Mouse (Mus musculus) midbrain, embryonic 16.5 days (tissue): ENCODE measurements around the gene Gpc1. TPM values are rescaled to one million over a fixed set of nuclear protein-coding genes. Genes with fewer than 3 reads are reported as not detected.

Experiments used
- ATAC-seq: fragments of 200-750 bp; cut with Nextera tagmentation; 2 replicates; pipeline ENCODE4 v1.8.0; 2017; ENCODE audit warnings: moderate TSS enrichment
- H3K27ac ChIP-seq: fragments of 300-500 bp; sonication (generic); 2 replicates; pipeline ENCODE4 v1.5.1; 2014; ENCODE audit warnings: mild to moderate bottlenecking, low read length, mixed read lengths
- H3K27me3 ChIP-seq: fragments of 300-500 bp; sonication (generic); 2 replicates; pipeline ENCODE4 v1.6.1; 2014; ENCODE audit warnings: low read depth, low read length, mixed read lengths; ENCODE audit not compliant: control insufficient read depth, insufficient read depth
- H3K36me3 ChIP-seq: fragments of 300-500 bp; sonication (generic); 2 replicates; pipeline ENCODE4 v1.6.1; 2014; ENCODE audit warnings: mild to moderate bottlenecking, low read length, moderate library complexity, mixed read lengths; ENCODE audit not compliant: control insufficient read depth, insufficient read depth
- H3K4me1 ChIP-seq: fragments of 300-500 bp; sonication (generic); 2 replicates; pipeline ENCODE4 v1.6.1; 2014; ENCODE audit warnings: mild to moderate bottlenecking, low read length, mixed read lengths; ENCODE audit not compliant: control insufficient read depth, insufficient read depth
- H3K4me2 ChIP-seq: fragments of 300-500 bp; sonication (generic); 2 replicates; pipeline ENCODE4 v1.6.1; 2014; ENCODE audit warnings: mild to moderate bottlenecking, low read length, mixed read lengths
- H3K4me3 ChIP-seq: fragments of 300-500 bp; sonication (generic); 2 replicates; pipeline ENCODE4 v1.5.1; 2014; ENCODE audit warnings: low read depth, mild to moderate bottlenecking, low read length, moderate library complexity, mixed read lengths
- H3K9ac ChIP-seq: fragments of 300-500 bp; sonication (generic); 2 replicates; pipeline ENCODE4 v1.6.1; 2014; ENCODE audit warnings: low read depth, low read length, mixed read lengths
- H3K9me3 ChIP-seq: fragments of 300-500 bp; sonication (generic); replicated peaks from 2 replicates; pipeline ENCODE4 v1.6.1; 2014; ENCODE audit warnings: mild to moderate bottlenecking, low read length, mixed read lengths; ENCODE audit not compliant: control insufficient read depth, poor library complexity, severe bottlenecking
- WGBS: fragments of 180-500 bp; shearing (Covaris S2); extraction: QIAGEN DNeasy Blood & Tissue Kit; methylation state at CpG from one replicate; pipeline ENCODE4 v1.1.7; 2014; 5-methylcytosine and 5-hydroxymethylcytosine counted together
- polyA plus RNA-seq: library from polyadenylated mRNA; unstranded; fragments of >200 nt; fragmentation: Nextera tagmentation; extraction: Ambion mirVana; gene quantifications from 2 replicates; pipeline ENCODE4 v1.2.1, GENCODE M21; 2015

Gpc1 gene
- polyA plus RNA-seq, 1 experiment from 2014 or later: 54.6 TPM

DNA sequence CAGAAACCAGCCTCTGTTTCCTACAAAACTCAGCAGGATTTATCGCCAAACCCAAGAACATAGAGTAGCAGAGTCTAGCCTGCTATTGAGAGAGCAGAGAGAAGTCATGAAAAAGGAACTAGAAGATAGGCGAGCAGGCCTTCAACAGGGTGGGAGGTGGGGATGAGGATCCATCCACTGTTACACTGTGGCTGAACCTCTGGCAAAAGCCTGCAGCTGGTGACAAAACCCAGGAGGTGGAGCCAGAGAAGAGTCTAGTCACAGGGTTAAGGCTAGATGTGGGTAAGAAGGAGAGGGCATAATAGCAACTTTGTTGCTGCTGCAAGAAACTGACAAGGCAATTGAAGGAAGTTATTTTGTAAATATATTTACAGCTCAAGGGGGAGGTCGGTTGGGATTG, 10.0 kb downstream of the Gpc1 start:
- no peak for ATAC-seq
- H3K36me3 ChIP-seq: peaks cover 2% of the 10 kb centered on the region; the same call in 1 of the 2 replicates
- H3K4me1 ChIP-seq: peaks cover 6% of the 10 kb centered on the region
- WGBS: 76% methylated on average over 3 of the region's 3 CpGs
- no peak overlapping the region for H3K9ac ChIP-seq
- no peaks in the 10 kb centered on the region for H3K9me3 ChIP-seq
- H3K27ac ChIP-seq: no peak overlapping the region
- H3K27me3 ChIP-seq: no peaks in the 10 kb centered on the region
- no peak overlapping the region for H3K4me2 ChIP-seq
- H3K4me3 ChIP-seq: no peak overlapping the region

DNA sequence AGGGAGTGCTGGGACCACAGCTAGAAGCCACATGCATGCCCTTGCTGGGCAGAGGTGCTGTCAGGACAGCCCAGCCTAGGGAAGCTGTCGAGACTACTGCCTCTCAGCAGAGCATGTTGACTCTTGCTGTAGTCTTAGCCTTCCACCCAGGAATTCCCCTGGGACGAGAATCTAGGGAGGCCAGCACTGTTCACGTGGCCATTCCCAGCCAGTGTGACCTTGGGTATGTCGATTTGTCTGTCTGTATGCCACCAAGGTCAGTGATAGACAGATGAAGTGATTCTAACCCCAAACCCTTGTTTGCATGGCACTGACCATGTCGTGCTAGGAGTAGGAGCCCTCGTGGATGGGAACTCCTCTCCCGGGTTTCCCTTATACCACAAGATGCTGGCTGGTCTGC, 14.4 kb downstream of the Gpc1 start:
- H3K9me3 ChIP-seq: no peaks in the 10 kb centered on the region
- no peaks in the 10 kb centered on the region for H3K27me3 ChIP-seq
- H3K27ac ChIP-seq: no peak overlapping the region
- no peaks in the 10 kb centered on the region for H3K36me3 ChIP-seq
- WGBS: 78% methylated on average over 7 of the region's 7 CpGs
- no peak for ATAC-seq
- no peak overlapping the region for H3K4me3 ChIP-seq
- no peak overlapping the region for H3K4me2 ChIP-seq
- H3K9ac ChIP-seq: no peak overlapping the region
- H3K4me1 ChIP-seq: peaks cover 21% of the 10 kb centered on the region

DNA sequence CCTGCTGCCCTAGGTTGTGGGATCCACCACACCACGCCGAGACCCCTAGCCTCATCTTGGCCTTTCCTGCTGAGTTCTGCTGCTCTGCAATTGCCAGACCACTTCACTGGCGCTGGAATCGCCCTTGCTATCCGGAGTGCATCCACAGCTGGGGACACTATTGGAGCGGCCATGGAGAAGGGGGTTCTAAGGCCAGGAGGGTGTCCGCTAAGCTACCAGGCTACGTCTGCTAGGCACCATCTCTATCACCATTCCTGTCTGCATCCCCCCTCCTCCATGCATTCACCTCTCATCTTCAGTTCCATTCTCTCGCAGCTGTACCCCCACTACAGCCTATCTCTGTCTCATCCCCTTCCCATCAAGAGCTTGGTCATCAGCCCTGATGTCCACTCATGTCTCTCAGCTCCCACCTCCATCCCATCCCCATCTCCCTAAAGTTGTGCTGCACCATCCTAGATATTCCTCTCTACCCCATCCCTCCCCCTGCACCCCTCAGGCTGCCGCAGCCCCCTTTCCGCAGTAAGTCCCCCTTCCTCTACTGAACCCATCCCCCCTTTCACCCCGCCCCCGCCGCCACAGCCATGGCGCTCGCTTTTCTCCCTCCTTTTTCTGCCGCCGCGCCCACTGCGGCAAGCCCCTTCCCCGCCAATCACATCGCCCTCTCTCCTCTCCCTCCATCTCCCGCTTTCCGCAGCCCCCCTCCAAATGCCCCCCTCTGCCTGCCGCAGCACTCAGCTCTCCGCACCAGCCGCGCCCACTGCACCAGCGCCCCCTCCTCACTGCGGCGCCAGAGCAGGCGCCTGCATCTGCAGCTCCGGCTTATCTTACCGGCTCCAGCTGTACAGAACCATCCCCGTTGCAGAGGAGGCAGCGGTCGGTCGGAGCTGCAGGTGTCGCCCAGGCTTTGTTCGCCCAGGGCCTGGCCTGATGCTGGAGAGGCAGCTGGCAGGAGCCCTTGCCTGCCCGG, 16.7 kb downstream of the Gpc1 start:
- peak overlapping the region; percentile 93 for H3K27ac ChIP-seq
- peak overlapping the region; percentile 71 for H3K4me3 ChIP-seq
- no peaks in the 10 kb centered on the region for H3K9me3 ChIP-seq
- peak; percentile 88 for ATAC-seq
- H3K4me2 ChIP-seq: peak overlapping the region; percentile 89
- H3K4me1 ChIP-seq: peaks cover 39% of the 10 kb centered on the region
- WGBS: 5% methylated on average over 39 of the region's 41 CpGs
- no peaks in the 10 kb centered on the region for H3K36me3 ChIP-seq
- H3K27me3 ChIP-seq: no peaks in the 10 kb centered on the region
- H3K9ac ChIP-seq: peak overlapping the region; percentile 91

DNA sequence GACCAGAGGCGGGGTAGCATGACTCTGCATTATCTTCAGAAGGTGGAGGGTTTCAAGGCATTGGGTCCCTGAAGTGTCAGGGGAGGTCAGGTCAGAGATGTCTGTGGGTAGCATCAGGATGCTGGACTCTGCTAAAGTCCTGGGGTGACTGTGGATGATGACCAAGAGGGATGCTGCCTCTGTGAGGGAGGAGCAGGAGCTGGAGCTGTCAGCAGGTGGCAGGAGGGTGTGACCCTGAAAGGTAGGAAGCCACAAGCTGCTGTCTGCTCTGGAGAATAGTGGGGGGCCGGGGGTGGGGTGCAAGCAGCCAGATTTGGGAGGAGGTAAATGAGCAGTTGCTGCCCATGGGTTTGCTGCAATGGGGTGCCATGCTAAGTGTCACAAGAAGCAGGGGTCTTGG, 18.0 kb downstream of the Gpc1 start:
- peak overlapping the region; percentile 89 for H3K4me2 ChIP-seq
- ATAC-seq: no peak
- peak overlapping the region; percentile 91 for H3K9ac ChIP-seq
- peaks cover 7% of the 10 kb centered on the region for H3K36me3 ChIP-seq
- no peaks in the 10 kb centered on the region for H3K27me3 ChIP-seq
- no peaks in the 10 kb centered on the region for H3K9me3 ChIP-seq
- peak overlapping the region; percentile 93 for H3K27ac ChIP-seq
- peak overlapping the region; percentile 71 for H3K4me3 ChIP-seq
- 64% methylated on average over 2 of the region's 2 CpGs for WGBS
- H3K4me1 ChIP-seq: peaks cover 39% of the 10 kb centered on the region

DNA sequence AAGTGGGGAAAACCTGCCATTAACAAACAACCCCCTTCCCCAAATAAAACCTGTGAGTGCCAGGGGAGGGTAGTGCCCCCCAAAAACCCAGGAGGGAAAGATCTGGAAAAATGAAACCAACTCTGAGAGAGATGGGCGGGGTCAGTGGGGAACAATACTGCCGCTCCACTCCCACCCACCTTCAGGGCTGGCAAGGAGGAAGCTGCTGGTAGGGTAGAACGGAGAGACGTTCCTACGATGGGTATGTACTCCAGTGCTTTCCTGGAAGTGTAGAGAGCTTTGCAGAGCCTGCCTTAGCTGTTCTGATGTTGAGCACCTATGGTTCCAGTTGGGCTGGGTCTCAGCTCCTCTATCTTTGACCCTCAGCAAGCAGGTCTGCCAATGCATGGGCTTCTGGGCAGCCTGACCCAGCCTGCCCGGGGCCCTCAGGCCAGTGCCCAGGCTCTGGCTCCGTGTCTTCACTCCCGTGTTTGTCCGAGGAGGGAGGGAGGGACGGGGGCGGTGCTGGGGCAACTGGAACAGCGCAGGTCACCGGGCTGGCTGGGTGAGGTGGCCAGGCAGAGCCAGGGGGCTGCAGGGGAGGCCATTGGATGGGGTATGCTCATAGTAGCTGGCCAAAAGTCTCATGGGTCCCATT, 18.6 kb downstream of the Gpc1 start:
- H3K27me3 ChIP-seq: no peaks in the 10 kb centered on the region
- H3K27ac ChIP-seq: peak overlapping the region; percentile 93
- H3K9me3 ChIP-seq: no peaks in the 10 kb centered on the region
- peaks cover 39% of the 10 kb centered on the region for H3K4me1 ChIP-seq
- H3K9ac ChIP-seq: peak overlapping the region; percentile 91
- H3K4me3 ChIP-seq: peak overlapping the region; percentile 71
- H3K4me2 ChIP-seq: peak overlapping the region; percentile 89
- ATAC-seq: no peak
- peaks cover 12% of the 10 kb centered on the region for H3K36me3 ChIP-seq
- WGBS: 49% methylated on average over 13 of the region's 13 CpGs

DNA sequence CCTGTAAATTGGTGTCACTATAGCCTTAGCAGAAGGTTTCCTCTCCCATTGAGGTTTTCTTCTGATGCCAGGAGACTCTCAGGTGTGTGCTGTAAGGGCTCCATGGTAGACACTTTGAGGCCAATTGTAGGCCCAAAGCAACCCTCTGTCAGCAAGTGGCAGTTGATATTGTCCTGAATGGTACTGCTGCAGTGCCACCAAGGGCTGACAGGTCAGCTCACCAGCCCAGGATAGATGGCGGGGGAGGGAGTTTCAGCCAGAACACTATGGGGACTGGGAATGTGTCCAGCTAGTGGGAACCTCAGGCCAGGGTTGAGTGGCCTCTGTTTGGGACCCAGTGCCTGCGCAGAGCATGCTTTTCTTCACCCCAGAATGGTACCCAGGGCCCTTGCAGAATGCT, 21.0 kb downstream of the Gpc1 start:
- no peak for ATAC-seq
- Histone ChIP-seq H3K4me2 (peak overlapping the region; percentile 5; the same call in 1 of the 2 replicates), H3K4me1 (peaks cover 32% of the 10 kb centered on the region), H3K9me3 (no peaks in the 10 kb centered on the region), H3K36me3 (peaks cover 30% of the 10 kb centered on the region), H3K4me3 (no peak overlapping the region), H3K9ac (no peak overlapping the region), H3K27me3 (no peaks in the 10 kb centered on the region), H3K27ac (no peak overlapping the region; the same call in 1 of the 2 replicates)
- WGBS: 97% methylated on average over 2 of the region's 2 CpGs

DNA sequence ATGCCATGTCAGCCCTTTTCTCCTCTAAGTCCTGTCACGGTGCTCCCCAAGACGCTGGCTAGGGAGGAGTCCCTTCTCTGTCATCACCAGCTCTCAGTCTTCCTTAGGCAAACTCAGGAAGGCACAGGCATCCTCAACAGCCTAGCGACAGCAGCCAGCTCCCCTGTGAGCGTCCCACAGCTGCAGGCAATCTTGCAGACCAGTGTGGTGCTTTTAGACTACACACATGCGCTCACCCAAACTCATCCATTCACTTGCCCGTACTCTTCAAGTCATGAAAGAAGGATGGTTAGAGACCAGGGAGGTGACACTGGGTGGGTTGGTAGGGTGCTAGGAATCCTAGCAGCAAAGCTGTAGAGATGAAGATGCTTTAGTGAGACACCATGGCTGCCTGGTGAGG, 30.1 kb downstream of the Gpc1 start:
- 76% methylated on average over 6 of the region's 6 CpGs for WGBS
- peak; percentile 11; the same call in 1 of the 2 replicates for ATAC-seq
- Histone ChIP-seq H3K9me3 (no peaks in the 10 kb centered on the region), H3K27me3 (no peaks in the 10 kb centered on the region), H3K4me3 (no peak overlapping the region), H3K36me3 (peaks cover 26% of the 10 kb centered on the region), H3K4me1 (peaks cover 4% of the 10 kb centered on the region; the same call in 1 of the 2 replicates), H3K27ac (peak overlapping the region; percentile 39), H3K9ac (no peak overlapping the region), H3K4me2 (no peak overlapping the region)

GRCm38 (mm10) chr1:92863268-92863667, 31.8 kb downstream of the Gpc1 start:
- no peak overlapping the region for H3K4me3 ChIP-seq
- H3K27me3 ChIP-seq: no peaks in the 10 kb centered on the region
- H3K36me3 ChIP-seq: peaks cover 11% of the 10 kb centered on the region
- WGBS: 90% methylated on average over 4 of the region's 4 CpGs
- H3K27ac ChIP-seq: no peak overlapping the region
- no peak for ATAC-seq
- peaks cover 4% of the 10 kb centered on the region; the same call in 1 of the 2 replicates for H3K4me1 ChIP-seq
- no peak overlapping the region for H3K4me2 ChIP-seq
- no peaks in the 10 kb centered on the region for H3K9me3 ChIP-seq
- H3K9ac ChIP-seq: no peak overlapping the region

DNA sequence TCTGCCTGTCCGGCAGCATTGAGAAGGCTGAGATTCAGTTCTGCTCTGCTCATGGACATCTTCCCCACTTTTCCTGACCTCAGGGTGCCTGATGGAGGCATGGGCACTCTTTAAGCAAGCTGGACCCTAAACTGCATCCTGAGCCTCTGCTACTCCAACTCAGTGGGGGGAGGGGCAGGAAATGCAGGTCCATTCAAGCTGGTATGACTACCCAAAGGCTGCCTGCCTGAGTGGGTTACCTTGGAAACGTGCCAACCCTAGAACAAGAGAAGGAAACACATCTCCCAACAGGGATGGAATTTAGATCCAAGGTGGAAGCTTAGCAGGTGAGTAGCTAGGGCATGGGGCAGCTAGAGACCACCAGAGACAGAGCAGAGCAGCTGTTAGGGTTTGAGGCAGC, 34.7 kb downstream of the Gpc1 start:
- H3K27ac ChIP-seq: no peak overlapping the region
- no peak overlapping the region for H3K4me2 ChIP-seq
- no peaks in the 10 kb centered on the region for H3K36me3 ChIP-seq
- no peaks in the 10 kb centered on the region for H3K27me3 ChIP-seq
- ATAC-seq: no peak
- WGBS: 58% methylated on average over 2 of the region's 2 CpGs
- H3K4me1 ChIP-seq: peaks cover 4% of the 10 kb centered on the region; the same call in 1 of the 2 replicates
- no peaks in the 10 kb centered on the region for H3K9me3 ChIP-seq
- H3K9ac ChIP-seq: no peak overlapping the region
- H3K4me3 ChIP-seq: no peak overlapping the region
